Mouse (Mus musculus) forebrain, embryonic 11.5 days (tissue): Measurements from ENCODE around the gene Pold3. TPM values are rescaled to one million over a fixed set of nuclear protein-coding genes. Genes with fewer than 3 reads are reported as not detected.

Source experiments
- ATAC-seq: fragments of 200-750 bp; cut with Nextera tagmentation; replicated peaks from 2 replicates; pipeline ENCODE4 v1.8.0; 2017; ENCODE audit warnings: moderate TSS enrichment; ENCODE audit not compliant: low FRiP score
- DNase-seq: peaks from one replicate; pipeline ENCODE4 v3.0.0-alpha.2; 2017; ENCODE audit warnings: low spot score
- H3K27ac ChIP-seq: fragments of 300-500 bp; sonication (generic); 2 replicates; pipeline ENCODE4 v1.5.1; 2014; ENCODE audit warnings: low read depth, low read length
- H3K27me3 ChIP-seq: fragments of 300-500 bp; sonication (generic); 2 replicates; pipeline ENCODE4 v1.6.1; 2014; ENCODE audit warnings: mild to moderate bottlenecking, low read length, mixed read lengths; ENCODE audit not compliant: control insufficient read depth, insufficient read depth
- H3K36me3 ChIP-seq: fragments of 300-500 bp; sonication (generic); 2 replicates; pipeline ENCODE4 v1.6.1; 2014; ENCODE audit warnings: mild to moderate bottlenecking, low read length, moderate library complexity, mixed read lengths; ENCODE audit not compliant: control insufficient read depth, insufficient read depth
- H3K4me1 ChIP-seq: fragments of 300-500 bp; sonication (generic); replicated peaks from 2 replicates; pipeline ENCODE4 v1.6.1; 2014; ENCODE audit warnings: low read length, mixed read lengths; ENCODE audit not compliant: control insufficient read depth, insufficient read depth
- H3K4me2 ChIP-seq: fragments of 300-500 bp; sonication (generic); 2 replicates; pipeline ENCODE4 v1.6.1; 2014; ENCODE audit warnings: low read depth, mild to moderate bottlenecking, low read length, moderate library complexity, mixed read lengths; ENCODE audit not compliant: severe bottlenecking
- H3K4me3 ChIP-seq: fragments of 300-500 bp; sonication (generic); 2 replicates; pipeline ENCODE4 v1.5.1; 2014; ENCODE audit warnings: low read depth, low read length
- H3K9ac ChIP-seq: fragments of 300-500 bp; sonication (generic); 2 replicates; pipeline ENCODE4 v1.6.1; 2014; ENCODE audit warnings: low read length
- H3K9me3 ChIP-seq: fragments of 300-500 bp; sonication (generic); 2 replicates; pipeline ENCODE4 v1.6.1; 2016; ENCODE audit warnings: low read length, mixed read lengths; ENCODE audit not compliant: control insufficient read depth
- WGBS: fragments of 180-500 bp; shearing (Covaris S2); extraction: QIAGEN DNeasy Blood & Tissue Kit; methylation state at CpG from one replicate; pipeline ENCODE4 v1.1.7; 2014; 5-methylcytosine and 5-hydroxymethylcytosine counted together
- polyA plus RNA-seq: library from polyadenylated mRNA; unstranded; fragments of >200 nt; fragmentation: Nextera tagmentation; extraction: Ambion mirVana; gene quantifications from 2 replicates; pipeline ENCODE4 v1.2.1, GENCODE M21; 2014

Pold3 gene
- polyA plus RNA-seq, 1 experiment from 2014 or later, result 121 TPM

DNA sequence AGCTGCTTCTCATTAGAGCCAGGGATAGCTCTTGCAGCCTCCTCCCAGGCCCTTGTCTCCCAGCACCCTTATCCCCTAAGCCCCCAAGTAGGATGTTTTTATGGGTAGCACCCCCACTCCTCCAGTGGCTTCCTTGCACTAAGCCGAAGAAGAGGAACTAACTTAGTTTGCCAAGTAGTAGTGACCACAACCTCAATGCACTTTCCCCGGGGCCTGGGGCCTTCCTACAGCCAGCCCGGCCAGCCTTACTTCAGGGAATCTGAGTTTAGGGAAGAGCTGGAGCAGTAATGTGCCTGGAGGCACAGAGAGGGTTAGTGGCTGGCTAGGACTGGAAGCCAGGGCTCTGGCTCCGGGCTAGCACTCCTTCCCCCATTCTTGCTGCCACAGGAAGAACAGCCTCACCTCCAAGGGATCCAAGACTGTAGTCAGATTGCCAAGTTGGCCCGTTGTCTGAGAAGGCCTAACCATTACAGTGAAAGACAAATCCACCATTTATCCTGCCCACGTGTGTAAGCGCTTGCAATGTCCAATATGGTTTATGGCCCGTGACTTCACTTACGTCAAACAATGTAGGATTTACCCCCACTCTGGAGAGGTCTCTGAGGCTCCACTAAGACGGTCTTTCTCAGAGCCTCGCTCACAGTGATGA, 86.4 kb downstream of the Pold3 start:
- Histone ChIP-seq H3K27ac (no peak overlapping the region), H3K4me3 (no peak overlapping the region), H3K9me3 (no peaks in the 10 kb centered on the region), H3K4me1 (no peaks in the 10 kb centered on the region), H3K36me3 (no peaks in the 10 kb centered on the region), H3K4me2 (no peak overlapping the region), H3K27me3 (no peaks in the 10 kb centered on the region), H3K9ac (no peak overlapping the region)
- DNase-seq, result no peak
- 89% methylated on average over 11 of the region's 11 CpGs for WGBS
- no peak for ATAC-seq

DNA sequence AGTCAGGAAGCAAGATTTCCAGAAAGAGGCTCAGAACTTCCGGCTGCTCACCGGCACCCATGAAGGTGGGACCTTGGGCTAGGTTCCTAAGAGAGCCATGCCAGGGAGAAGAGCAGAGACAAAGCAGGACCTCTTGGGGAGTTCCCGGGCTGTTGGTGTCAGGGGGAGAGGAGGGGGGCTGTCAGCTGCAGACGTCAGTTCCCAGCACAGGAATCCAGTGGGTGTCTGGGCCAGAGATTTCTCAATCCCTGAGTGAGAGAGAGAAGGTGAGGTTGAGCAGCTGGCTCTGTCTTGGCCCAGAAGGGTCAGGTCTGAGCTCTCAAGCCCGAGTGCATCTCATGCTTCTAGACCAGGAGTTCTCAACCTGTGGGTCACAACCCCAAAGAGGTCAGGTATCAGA, 87.7 kb downstream of the Pold3 start:
- Histone ChIP-seq H3K36me3 (no peaks in the 10 kb centered on the region), H3K9me3 (no peaks in the 10 kb centered on the region), H3K4me1 (no peaks in the 10 kb centered on the region), H3K9ac (no peak overlapping the region), H3K27ac (no peak overlapping the region), H3K4me2 (no peak overlapping the region), H3K4me3 (no peak overlapping the region), H3K27me3 (no peaks in the 10 kb centered on the region)
- ATAC-seq, result no peak
- WGBS, result 75% methylated on average over 5 of the region's 5 CpGs
- DNase-seq, result no peak

Other genes with a start within 250 kb of the Pold3 start
- 7.8 and 7.9 TPM in 2 replicates for gene Rnf169, start 141.1 kb downstream of the Pold3 start, polyA plus RNA-seq
- gene Chrdl2, start 115.4 kb downstream of the Pold3 start, polyA plus RNA-seq, result 0.25 and 0.47 TPM in 2 replicates
- 20.4 and 22.5 TPM in 2 replicates for gene Lipt2, start 37.7 kb upstream of the Pold3 start, polyA plus RNA-seq
- 3.3 and 4.1 TPM in 2 replicates for gene Kcne3, start 54.9 kb upstream of the Pold3 start, polyA plus RNA-seq
- gene Pgm2l1, start 105.8 kb upstream of the Pold3 start, polyA plus RNA-seq, result 5.2 and 6.2 TPM in 2 replicates
- 5.6 and 6.8 TPM in 2 replicates for gene P4ha3, start 164.0 kb upstream of the Pold3 start, polyA plus RNA-seq